Mouse (Mus musculus) stomach, postnatal 0 days (tissue): ENCODE measurements around the gene Senp1.

ENCODE experiments used
- CTCF ChIP-seq: IDR thresholded peaks from 2 replicates; pipeline ENCODE4 v1.5.1; 2016; ENCODE audit warnings: antibody characterized with exemption, low read depth, mild to moderate bottlenecking, moderate library complexity
- EP300 ChIP-seq: optimal IDR thresholded peaks from 2 replicates; pipeline ENCODE3; 2016; ENCODE audit warnings: antibody characterized with exemption

DNA sequence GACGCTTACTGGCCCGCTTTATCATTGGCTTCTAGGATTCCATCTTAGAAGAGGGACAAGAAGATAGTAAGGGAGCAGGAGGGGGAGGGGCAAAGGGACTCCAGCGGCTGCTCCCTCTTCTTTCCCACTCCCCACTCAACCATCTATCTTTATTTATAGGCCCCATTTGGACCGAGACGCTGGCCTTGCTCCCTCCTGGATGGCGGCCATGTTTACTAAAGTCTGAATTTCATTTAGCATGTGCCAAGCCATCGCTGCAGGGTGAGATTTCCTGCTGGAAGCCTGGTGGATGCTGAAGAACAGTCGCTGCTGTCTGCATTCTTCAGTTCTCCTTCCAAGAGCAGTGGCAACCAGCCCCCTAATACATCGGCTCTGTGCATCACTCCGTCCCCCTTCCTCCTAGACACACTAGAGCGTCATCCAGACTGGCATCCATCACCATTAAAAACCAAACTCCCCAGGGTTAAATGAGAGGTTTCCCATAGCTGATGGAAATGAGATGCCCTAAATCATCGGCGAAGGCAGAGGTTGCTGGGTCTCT, 96.8 kb downstream of the Senp1 start:
- TF ChIP-seq EP300, result no peak
- TF ChIP-seq CTCF, result no peak
